Mouse (Mus musculus) olfactory bulb, adult 2 months (tissue): ENCODE measurements around the gene Dgkd. TPM values are rescaled to one million over a fixed set of nuclear protein-coding genes. Genes with fewer than 3 reads are reported as not detected.

Experiments used
- H3K27ac ChIP-seq: fragments of 200-500 bp; 2 replicates; pipeline ENCODE4 v1.5.1; 2012; ENCODE audit warnings: low read depth, low read length; ENCODE audit not compliant: insufficient read depth
- H3K4me1 ChIP-seq: fragments of 200-500 bp; 2 replicates; pipeline ENCODE4 v1.6.1; 2012; ENCODE audit warnings: low read length; ENCODE audit not compliant: control insufficient read depth, insufficient read depth
- H3K4me3 ChIP-seq: fragments of 200-500 bp; 2 replicates; pipeline ENCODE4 v1.5.1; 2012; ENCODE audit warnings: mild to moderate bottlenecking, low read depth, low read length, moderate library complexity; ENCODE audit not compliant: insufficient read depth
- CTCF ChIP-seq: fragments of 200-500 bp; IDR thresholded peaks from 2 replicates; pipeline ENCODE4 v1.5.1; 2012; ENCODE audit warnings: low read depth, mild to moderate bottlenecking, low read length, moderate library complexity; ENCODE audit not compliant: insufficient read depth
- POLR2A ChIP-seq: fragments of 200-500 bp; IDR thresholded peaks from 2 replicates; pipeline ENCODE4 v1.6.1; 2012; ENCODE audit warnings: mild to moderate bottlenecking, low read depth, low read length, moderate library complexity; ENCODE audit not compliant: insufficient read depth
- WGBS: fragments of 180-500 bp; shearing (Covaris S2); methylation state at CpG from one replicate; pipeline ENCODE4 v1.1.7; 2018; 5-methylcytosine and 5-hydroxymethylcytosine counted together
- polyA plus RNA-seq: library from polyadenylated mRNA; stranded (reverse); fragments of >200 nt; gene quantifications from 2 replicates; pipeline ENCODE4 v1.2.4, GENCODE M21; 2012; ENCODE audit warnings: low replicate concordance; ENCODE audit not compliant: missing spikeins, insufficient read depth, insufficient read length

Dgkd gene
- polyA plus RNA-seq, 1 experiment, result 128 TPM

- H3K4me3 ChIP-seq, result no peak overlapping the region
- WGBS, result 83% methylated on average over 2 of the region's 2 CpGs
- TF ChIP-seq POLR2A (no peak), CTCF (no peak)
- no peak overlapping the region for H3K27ac ChIP-seq
- H3K4me1 ChIP-seq, result peaks cover 2% of the 10 kb centered on the region; the same call in 1 of the 2 replicates
Measured at GRCm38 (mm10) chr1:87961459-87962167, 108.5 kb downstream of the Dgkd start.

GRCm38 (mm10) chr1:87970381-87970780 is 117.3 kb downstream of the Dgkd start:
- Histone ChIP-seq H3K4me3 (no peak overlapping the region), H3K4me1 (no peaks in the 10 kb centered on the region), H3K27ac (no peak overlapping the region)
- TF ChIP-seq POLR2A (no peak), CTCF (no peak)
- WGBS, result 86% methylated on average over 4 of the region's 4 CpGs

GRCm38 (mm10) chr1:87982291-87982690 is 129.2 kb downstream of the Dgkd start:
- no peak overlapping the region for H3K27ac ChIP-seq
- no peaks in the 10 kb centered on the region for H3K4me1 ChIP-seq
- H3K4me3 ChIP-seq, result no peak overlapping the region
- TF ChIP-seq POLR2A, result no peak
- no peak for TF ChIP-seq CTCF
- WGBS, result 61% methylated on average over 4 of the region's 4 CpGs

GRCm38 (mm10) chr1:87992716-87993115 is 139.6 kb downstream of the Dgkd start:
- no peak overlapping the region for H3K27ac ChIP-seq
- H3K4me1 ChIP-seq, result no peaks in the 10 kb centered on the region
- WGBS, result 93% methylated on average over 2 of the region's 2 CpGs
- no peak overlapping the region for H3K4me3 ChIP-seq
- TF ChIP-seq POLR2A (no peak), CTCF (no peak)

Other genes with a start within 250 kb of the Dgkd start
- gene Inpp5d, start 233.0 kb upstream of the Dgkd start, polyA plus RNA-seq, result not detected in 2 replicates
- not detected in 2 replicates for gene Atg16l1, start 97.4 kb upstream of the Dgkd start, polyA plus RNA-seq
- gene Sag, start 49.6 kb upstream of the Dgkd start, polyA plus RNA-seq, result not detected in 2 replicates
- gene Usp40, start 155.3 kb downstream of the Dgkd start, polyA plus RNA-seq, result not detected in 2 replicates
- gene Ugt1a10, start 202.1 kb downstream of the Dgkd start, polyA plus RNA-seq, result not detected in 2 replicates
- gene Ugt1a9, start 217.5 kb downstream of the Dgkd start, polyA plus RNA-seq, result not detected in 2 replicates
- not detected in 2 replicates for gene Ugt1a8, start 234.5 kb downstream of the Dgkd start, polyA plus RNA-seq
- gene Ugt1a7c, start 241.8 kb downstream of the Dgkd start, polyA plus RNA-seq, result not detected in 2 replicates
- gene Ugt1a6b, start 250.0 kb downstream of the Dgkd start, polyA plus RNA-seq, result not detected in 2 replicates